Mouse (Mus musculus): ENCODE data around the gene Tfip11. TPM values are rescaled to one million over a fixed set of nuclear protein-coding genes. Genes with fewer than 3 reads are reported as not detected.

Gene Tfip11
- polyA plus RNA-seq, 1 experiment from 2014 or later, result 29.9 TPM

DNA sequence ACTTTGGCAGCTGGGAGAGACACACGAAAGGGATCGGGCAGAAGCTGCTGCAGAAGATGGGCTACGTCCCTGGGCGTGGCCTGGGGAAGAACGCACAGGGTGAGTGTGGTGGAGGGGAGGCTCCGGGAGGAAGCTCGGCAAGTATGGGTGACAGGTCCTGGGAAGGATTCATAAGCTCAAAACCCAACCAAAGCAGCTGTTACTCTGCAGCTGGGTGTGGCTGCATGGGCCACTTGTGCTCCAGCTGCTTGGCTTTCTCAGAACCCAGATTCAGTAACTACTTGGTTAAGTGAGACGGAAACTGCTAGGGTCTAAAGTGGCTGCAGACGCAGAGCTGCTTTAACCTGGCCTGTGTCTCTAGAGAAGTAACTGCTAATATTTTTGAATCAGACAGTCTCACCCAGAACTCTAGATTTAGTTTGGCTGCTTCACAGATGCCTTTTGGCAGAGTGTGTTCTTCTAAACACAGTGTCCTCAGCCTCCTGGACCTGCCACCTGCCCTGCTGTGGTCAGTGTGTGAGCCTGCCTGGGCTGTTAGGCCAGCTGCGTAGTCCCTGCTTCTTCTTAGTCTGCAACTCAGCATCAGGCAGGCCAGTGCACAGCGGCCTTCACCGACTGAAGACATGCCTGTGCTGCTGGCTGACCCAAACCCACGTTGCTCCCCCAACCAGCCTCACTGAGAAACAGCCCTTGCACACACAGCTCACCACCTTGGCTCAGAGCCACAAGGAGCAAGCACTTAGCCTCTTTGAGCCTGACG is 3.8 kb downstream of the Tfip11 start:
- Histone ChIP-seq H3K4me3 (no peak overlapping the region), H3K27ac (no peak overlapping the region), H3K36me3 (ENCODE audit: poor library complexity, severe bottlenecking) (peaks cover 75% of the 10 kb centered on the region), H3K9ac (no peak overlapping the region), H3K4me1 (peaks cover 21% of the 10 kb centered on the region), H3K4me2 (no peak overlapping the region), H3K9me3 (replicated peaks) (no peaks in the 10 kb centered on the region), H3K27me3 (no peaks in the 10 kb centered on the region)
- 95% methylated on average over 14 of the region's 14 CpGs for WGBS
- ATAC-seq, result no peak

DNA sequence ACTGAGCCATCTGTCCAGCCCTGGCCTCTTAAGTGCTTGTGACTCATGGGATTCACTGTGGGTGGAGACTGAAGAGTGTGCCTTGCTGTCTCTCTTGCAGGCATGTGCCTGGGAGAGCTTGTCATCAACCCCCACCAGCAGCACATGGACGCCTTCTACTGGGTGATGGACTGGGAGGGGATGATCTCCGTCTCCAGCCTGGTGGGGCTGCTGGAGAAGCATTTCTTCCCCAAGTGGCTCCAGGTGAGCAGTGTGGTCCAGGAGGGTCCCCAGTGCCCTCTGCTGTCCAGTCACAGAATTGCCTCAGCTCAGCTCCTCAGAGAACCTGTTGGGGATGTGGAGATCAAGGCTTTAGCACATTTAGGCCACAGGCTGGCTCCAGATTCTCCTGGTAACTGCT is 9.3 kb downstream of the Tfip11 start:
- ATAC-seq, result no peak
- H3K4me1 ChIP-seq, result no peaks in the 10 kb centered on the region
- no peak overlapping the region for H3K27ac ChIP-seq
- no peaks in the 10 kb centered on the region for H3K9me3 ChIP-seq (replicated peaks)
- H3K9ac ChIP-seq, result no peak overlapping the region
- WGBS, result 16% methylated on average over 2 of the region's 2 CpGs
- H3K4me2 ChIP-seq, result no peak overlapping the region
- no peaks in the 10 kb centered on the region for H3K27me3 ChIP-seq
- no peak overlapping the region for H3K4me3 ChIP-seq
- peaks cover 94% of the 10 kb centered on the region for H3K36me3 ChIP-seq (ENCODE audit: poor library complexity, severe bottlenecking)

DNA sequence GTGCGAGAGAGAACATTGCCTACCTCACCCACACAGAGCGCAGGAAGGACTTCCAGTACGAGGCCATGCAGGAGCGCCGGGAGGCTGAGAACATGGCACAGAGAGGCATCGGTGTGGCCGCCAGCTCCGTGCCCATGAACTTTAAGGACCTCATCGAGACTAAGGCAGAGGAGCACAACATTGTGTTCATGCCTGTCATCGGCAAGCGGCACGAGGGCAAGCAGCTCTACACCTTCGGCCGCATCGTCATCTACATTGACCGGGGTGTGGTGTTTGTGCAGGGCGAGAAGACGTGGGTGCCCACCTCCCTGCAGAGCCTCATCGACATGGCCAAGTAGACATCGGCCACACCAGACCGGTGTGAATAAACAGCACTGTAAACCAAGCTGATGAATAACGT is 10.8 kb downstream of the Tfip11 start:
- Histone ChIP-seq H3K27ac (no peak overlapping the region), H3K9me3 (replicated peaks) (no peaks in the 10 kb centered on the region), H3K4me2 (no peak overlapping the region), H3K36me3 (ENCODE audit: poor library complexity, severe bottlenecking) (peaks cover 79% of the 10 kb centered on the region), H3K27me3 (no peaks in the 10 kb centered on the region), H3K9ac (no peak overlapping the region), H3K4me3 (no peak overlapping the region), H3K4me1 (peaks cover 7% of the 10 kb centered on the region)
- ATAC-seq, result no peak
- WGBS, result 93% methylated on average over 22 of the region's 22 CpGs

DNA sequence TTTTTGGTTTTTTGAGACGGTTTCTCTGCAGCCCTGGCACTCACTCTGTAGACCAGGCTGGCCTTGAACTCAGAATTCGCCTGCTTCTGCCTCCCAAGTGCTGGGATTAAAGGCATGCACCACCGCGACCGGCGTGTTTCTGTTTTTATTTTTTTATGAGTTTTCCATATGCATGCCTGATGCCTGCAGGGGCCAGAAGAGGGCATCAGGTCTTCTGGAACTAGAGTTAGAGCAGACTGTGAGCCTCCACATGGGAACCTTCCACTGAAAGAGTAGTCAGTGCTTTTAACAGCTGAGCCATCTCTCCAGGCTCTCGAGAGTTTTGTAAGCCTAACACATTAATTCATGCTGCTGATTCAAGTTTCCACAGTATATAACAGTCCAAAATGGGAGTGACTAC is 13.1 kb downstream of the Tfip11 start:
- H3K9ac ChIP-seq, result no peak overlapping the region
- H3K9me3 ChIP-seq (replicated peaks), result no peaks in the 10 kb centered on the region
- no peaks in the 10 kb centered on the region for H3K27me3 ChIP-seq
- no peak overlapping the region for H3K4me2 ChIP-seq
- H3K27ac ChIP-seq, result no peak overlapping the region
- WGBS, result 73% methylated on average over 7 of the region's 7 CpGs
- no peak for ATAC-seq
- peaks cover 23% of the 10 kb centered on the region for H3K4me1 ChIP-seq
- H3K4me3 ChIP-seq, result no peak overlapping the region
- peaks cover 57% of the 10 kb centered on the region for H3K36me3 ChIP-seq (ENCODE audit: poor library complexity, severe bottlenecking)

DNA sequence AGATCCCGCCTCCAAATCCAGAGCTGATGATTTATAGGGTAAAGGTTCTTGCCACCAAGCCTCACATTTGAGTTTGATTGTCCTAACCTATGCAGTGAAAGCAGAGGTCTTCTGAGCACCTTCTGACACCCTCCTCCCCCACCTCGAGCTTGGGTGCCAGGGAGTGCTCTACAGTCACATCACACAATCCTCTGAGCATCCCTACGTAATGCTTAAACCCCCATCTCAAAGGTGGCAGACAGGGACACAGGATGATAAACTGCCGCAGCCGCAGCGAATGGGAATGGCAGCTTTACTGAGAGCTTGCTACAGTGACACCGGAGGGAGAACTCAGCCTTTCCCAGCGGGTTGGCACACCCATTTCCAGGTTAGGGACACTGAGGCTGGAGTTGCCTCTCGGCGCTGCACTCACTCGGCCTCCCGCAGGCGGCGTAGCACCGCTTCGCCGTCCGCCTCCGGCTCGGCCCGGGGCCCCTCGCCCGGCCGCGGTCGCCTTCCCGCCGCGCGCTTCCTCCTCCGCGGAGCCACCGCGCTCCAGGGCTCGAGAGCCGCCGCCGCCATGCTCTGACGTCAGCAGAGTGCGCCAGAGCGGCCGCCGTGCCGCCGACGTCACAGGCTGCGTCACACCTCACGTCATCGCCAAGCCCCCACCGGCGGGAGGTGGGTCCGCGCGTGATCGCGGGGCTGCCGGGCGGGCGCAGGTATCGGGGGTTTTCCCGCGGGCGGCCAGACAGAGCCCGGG is 16.5 kb downstream of the Tfip11 start, which contains the start of the genes Srrd and Hps4:
Srrd (minus strand) TSS at position 578 of the 742 bp plus-strand sequence.
Hps4 (plus strand) TSS at position 621 of the 742 bp plus-strand sequence.
- Histone ChIP-seq H3K27ac (no peak within 1 kb of the TSS), H3K9ac (peak within 1 kb of the TSS; percentile 76), H3K4me1 (peaks cover 43% of the 10 kb centered on the region), H3K4me3 (peak within 1 kb of the TSS; percentile 85), H3K9me3 (replicated peaks) (no peaks in the 10 kb centered on the region), H3K27me3 (no peaks in the 10 kb centered on the region), H3K4me2 (peak within 1 kb of the TSS; percentile 84), H3K36me3 (ENCODE audit: poor library complexity, severe bottlenecking) (peaks cover 39% of the 10 kb centered on the region)
- ATAC-seq, result peak; percentile 79
- WGBS, result 2% methylated on average over 41 of the region's 64 CpGs

DNA sequence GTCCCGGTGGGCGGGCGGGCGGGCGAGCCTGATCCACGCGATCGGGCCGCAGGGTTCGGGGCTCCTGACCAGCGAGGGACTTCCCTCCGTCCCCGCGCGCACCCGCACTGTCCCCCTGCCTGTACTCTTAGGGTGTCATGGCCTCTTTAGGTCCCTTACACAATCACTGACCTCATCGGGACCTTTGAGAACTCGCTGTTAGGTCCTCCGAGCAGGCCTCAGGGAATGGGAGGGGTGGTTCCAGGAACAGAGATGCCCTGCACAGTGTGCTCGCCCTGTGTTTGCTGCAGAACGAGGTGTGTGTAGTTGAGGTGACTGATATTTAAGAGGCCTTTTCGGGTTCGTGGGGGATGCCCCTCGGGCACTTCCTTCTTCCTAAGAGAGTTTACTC is 17.0 kb downstream of the Tfip11 start:
- Histone ChIP-seq H3K27me3 (no peaks in the 10 kb centered on the region), H3K9me3 (replicated peaks) (no peaks in the 10 kb centered on the region), H3K4me2 (peak overlapping the region; percentile 84), H3K4me3 (peak overlapping the region; percentile 85), H3K4me1 (peaks cover 43% of the 10 kb centered on the region), H3K27ac (no peak overlapping the region), H3K36me3 (ENCODE audit: poor library complexity, severe bottlenecking) (peaks cover 39% of the 10 kb centered on the region), H3K9ac (peak overlapping the region; percentile 76)
- 0% methylated on average over 24 of the region's 24 CpGs for WGBS
- ATAC-seq, result peak; percentile 71; the same call in 1 of the 2 replicates

DNA sequence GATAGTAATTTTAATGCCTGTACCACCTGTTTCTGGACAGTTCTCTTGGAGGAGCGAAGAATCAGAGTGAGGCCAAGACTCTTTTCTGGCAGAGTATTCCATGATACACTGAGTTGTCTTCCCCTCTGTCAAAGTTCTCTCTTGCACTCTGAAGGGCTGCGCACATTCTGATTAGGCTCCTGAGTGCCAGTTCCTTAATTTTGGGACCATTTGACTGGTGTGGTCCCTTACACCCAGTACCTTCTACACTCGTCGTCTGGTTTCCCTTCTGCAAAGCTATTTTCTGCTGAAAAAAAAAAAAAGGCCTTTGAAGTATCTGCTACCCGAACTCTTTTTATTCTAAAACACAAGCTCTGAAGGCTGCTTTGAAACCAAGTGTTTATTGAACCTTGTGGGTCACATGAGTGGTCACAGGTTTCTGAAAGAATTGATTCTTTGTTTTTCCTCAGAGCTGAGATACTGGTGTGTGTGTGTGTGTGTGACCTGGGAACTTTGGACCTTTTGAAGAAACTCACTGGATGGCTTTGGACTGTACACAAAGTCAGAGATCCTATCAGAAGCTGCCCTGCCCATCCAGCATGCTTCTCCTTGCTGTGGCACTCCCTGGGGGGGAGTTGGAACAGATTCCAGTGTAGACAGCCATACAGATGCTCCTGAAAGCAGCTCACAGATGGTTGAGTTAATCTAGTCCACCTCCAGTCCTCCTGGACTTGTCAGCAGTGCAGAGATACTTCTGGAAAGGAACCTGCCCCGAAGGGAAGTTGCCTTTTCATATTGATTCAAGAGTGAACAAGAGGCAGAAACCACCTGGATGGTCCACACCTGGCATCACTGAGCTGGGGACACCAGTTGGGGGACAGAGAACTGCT is 18.2 kb downstream of the Tfip11 start:
- no peaks in the 10 kb centered on the region for H3K27me3 ChIP-seq
- WGBS, result 76% methylated on average over 6 of the region's 6 CpGs
- no peak overlapping the region for H3K27ac ChIP-seq
- no peaks in the 10 kb centered on the region for H3K9me3 ChIP-seq (replicated peaks)
- H3K4me3 ChIP-seq, result 0 out of 2 replicates have a peak overlapping the region, but pooled peaks have one; percentile 85
- no peak overlapping the region for H3K9ac ChIP-seq
- peak overlapping the region; percentile 84; the same call in 1 of the 2 replicates for H3K4me2 ChIP-seq
- ATAC-seq, result no peak
- peaks cover 41% of the 10 kb centered on the region for H3K36me3 ChIP-seq (ENCODE audit: poor library complexity, severe bottlenecking)
- H3K4me1 ChIP-seq, result peaks cover 43% of the 10 kb centered on the region

DNA sequence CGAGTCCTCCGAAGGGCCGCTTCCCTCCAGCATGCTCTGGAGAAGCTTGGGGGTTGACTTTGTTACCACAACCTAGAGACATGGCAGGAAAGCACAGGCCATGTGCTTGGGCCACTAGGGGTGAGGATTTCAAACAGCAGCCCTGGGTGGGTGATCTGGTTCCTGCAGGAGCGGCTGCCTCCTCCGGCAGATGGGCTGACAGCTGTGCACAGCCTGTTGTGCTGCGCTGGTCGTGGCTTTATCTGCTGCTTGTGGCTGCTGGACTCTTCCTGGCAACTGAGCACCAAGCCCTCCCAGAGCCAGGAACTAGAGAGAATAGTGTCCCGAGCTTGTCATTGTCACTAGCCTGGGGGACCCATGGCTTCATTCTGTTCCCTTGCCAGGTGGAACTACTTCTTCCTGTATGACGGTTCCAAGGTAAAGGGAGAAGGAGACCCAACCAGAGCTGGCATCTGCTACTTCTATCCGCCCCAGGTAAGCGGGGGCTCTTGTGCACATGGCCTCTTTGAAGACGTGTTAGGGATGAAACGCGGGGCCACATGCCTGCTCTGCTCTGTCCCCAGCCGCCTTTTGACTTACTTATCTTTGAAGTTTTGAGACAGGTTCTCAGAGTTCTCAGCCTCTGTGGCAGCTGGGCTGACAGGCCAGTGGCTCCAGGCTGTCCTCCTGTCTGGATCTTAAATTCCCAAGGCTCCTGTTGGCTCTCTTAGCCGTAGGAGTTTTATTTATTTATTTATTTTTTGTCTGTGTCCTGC is 20.2 kb downstream of the Tfip11 start:
- 87% methylated on average over 16 of the region's 16 CpGs for WGBS
- H3K27me3 ChIP-seq, result no peaks in the 10 kb centered on the region
- peaks cover 54% of the 10 kb centered on the region for H3K36me3 ChIP-seq (ENCODE audit: poor library complexity, severe bottlenecking)
- H3K4me2 ChIP-seq, result no peak overlapping the region
- ATAC-seq, result no peak
- H3K4me3 ChIP-seq, result no peak overlapping the region
- no peaks in the 10 kb centered on the region for H3K9me3 ChIP-seq (replicated peaks)
- H3K4me1 ChIP-seq, result peaks cover 42% of the 10 kb centered on the region
- H3K27ac ChIP-seq, result no peak overlapping the region
- H3K9ac ChIP-seq, result 0 out of 2 replicates have a peak overlapping the region, but pooled peaks have one; percentile 4

DNA sequence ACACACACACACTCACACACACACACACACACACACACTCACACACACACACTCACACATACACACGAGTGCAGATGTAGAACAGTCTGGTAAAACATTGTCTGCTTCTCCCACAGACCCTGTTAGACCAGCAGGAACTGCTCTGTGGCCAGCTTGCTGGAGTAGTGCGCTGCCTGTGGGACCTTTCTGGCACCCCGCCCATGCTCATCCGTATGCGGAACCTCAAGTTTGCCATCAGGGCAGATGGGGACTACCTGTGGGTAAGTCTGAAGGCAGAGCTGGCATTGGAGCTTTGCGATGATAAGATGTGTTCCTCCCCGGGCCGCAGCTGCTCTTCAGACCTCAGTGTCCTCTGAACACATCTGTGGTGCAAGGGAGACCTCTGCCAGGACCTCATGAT is 23.0 kb downstream of the Tfip11 start:
- WGBS, result 92% methylated on average over 8 of the region's 8 CpGs

DNA sequence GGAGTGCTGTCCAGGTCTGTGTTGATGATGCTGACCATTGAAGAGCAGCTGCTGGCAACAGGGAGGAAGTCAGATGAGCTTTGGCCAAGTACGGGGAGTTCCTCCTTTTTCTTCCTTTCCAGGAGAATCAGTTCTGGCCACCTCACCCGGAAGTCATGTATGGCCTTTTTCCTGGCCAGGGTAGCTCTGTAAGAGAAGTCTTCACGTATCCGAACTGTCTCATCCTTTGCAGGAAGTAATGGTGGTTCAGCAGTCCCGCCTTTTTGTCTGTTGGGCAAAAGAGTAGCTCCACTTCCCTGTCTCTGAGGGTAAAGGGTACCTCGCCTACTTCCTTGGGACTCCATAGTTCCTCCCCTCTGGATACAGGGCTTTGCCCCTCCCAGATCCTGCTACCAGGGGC is 29.3 kb downstream of the Tfip11 start:
- H3K9ac ChIP-seq, result no peak overlapping the region
- no peak for ATAC-seq
- H3K4me3 ChIP-seq, result no peak overlapping the region
- no peak overlapping the region for H3K27ac ChIP-seq
- H3K4me2 ChIP-seq, result no peak overlapping the region
- no peaks in the 10 kb centered on the region for H3K9me3 ChIP-seq (replicated peaks)
- peaks cover 79% of the 10 kb centered on the region for H3K36me3 ChIP-seq (ENCODE audit: poor library complexity, severe bottlenecking)
- H3K27me3 ChIP-seq, result no peaks in the 10 kb centered on the region
- no peaks in the 10 kb centered on the region for H3K4me1 ChIP-seq
- 88% methylated on average over 6 of the region's 6 CpGs for WGBS

More for the DNA sequence above, 23.0 kb downstream of the Tfip11 start:
- Histone ChIP-seq H3K36me3 (ENCODE audit: poor library complexity, severe bottlenecking) (peaks cover 80% of the 10 kb centered on the region), H3K27me3 (no peaks in the 10 kb centered on the region), H3K27ac (no peak overlapping the region), H3K9me3 (replicated peaks) (no peaks in the 10 kb centered on the region), H3K4me2 (no peak overlapping the region), H3K9ac (no peak overlapping the region), H3K4me3 (no peak overlapping the region), H3K4me1 (peaks cover 20% of the 10 kb centered on the region)
- no peak for ATAC-seq

DNA sequence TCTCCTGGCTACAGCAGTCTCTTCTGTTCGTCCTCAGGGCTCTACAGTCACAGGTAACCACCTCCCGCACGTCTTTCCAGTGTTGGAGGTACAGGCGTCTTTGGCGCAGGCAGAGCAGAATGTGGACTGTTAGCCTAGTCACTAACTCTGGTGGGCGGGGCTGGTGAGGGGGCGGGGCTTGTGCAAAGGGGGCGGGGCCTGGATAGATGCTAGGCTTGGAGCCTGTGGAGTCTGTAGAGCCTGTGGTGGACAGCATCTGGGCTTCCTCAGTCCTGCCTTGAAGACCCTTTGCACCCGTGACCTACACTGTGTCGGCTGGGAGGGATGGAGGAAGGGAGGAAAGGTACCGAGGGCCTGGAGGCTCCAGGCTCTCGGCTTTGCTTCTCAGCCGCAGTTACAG is 29.8 kb downstream of the Tfip11 start, which contains the start of gene Gm6583:
Gm6583 (minus strand) TSS at position 124 of the 400 bp plus-strand sequence.
- Histone ChIP-seq H3K9me3 (replicated peaks) (no peaks in the 10 kb centered on the region), H3K27me3 (no peaks in the 10 kb centered on the region), H3K36me3 (ENCODE audit: poor library complexity, severe bottlenecking) (peaks cover 75% of the 10 kb centered on the region), H3K27ac (no peak within 1 kb of the TSS), H3K9ac (no peak within 1 kb of the TSS), H3K4me1 (no peaks in the 10 kb centered on the region), H3K4me2 (no peak within 1 kb of the TSS), H3K4me3 (no peak within 1 kb of the TSS)
- 62% methylated on average over 13 of the region's 13 CpGs for WGBS
- no peak for ATAC-seq

Data from forebrain, embryonic 13.5 days (tissue).